Mouse (Mus musculus) cerebellum, adult 9-10 months (tissue): ENCODE measurements around the gene Il17ra.

ENCODE experiments used
- DNase-seq: peaks from one replicate; pipeline ENCODE4 v3.0.0; 2022

Gene Il17ra

GRCm38 (mm10) chr6:120472455-120473140, 9.6 kb downstream of the Il17ra start:
- no peak for DNase-seq

- DNase-seq = no peak
Measured at GRCm38 (mm10) chr6:120473427-120473826, 10.4 kb downstream of the Il17ra start.

DNA sequence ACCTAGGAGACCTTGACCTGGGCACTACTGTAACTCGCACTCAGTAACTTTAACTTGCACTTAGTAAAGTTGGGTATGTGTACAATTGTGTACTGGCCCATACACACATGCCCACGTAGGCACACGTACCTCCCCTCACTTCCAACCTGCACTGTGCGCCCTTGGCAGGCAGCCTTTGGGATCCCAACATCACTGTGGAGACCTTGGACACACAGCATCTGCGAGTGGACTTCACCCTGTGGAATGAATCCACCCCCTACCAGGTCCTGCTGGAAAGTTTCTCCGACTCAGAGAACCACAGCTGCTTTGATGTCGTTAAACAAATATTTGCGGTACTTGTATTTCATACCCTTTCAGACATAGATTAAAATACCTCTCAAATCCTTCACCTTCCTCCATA, 12.2 kb downstream of the Il17ra start:
- no peak for DNase-seq

GRCm38 (mm10) chr6:120479302-120479701, 16.3 kb downstream of the Il17ra start:
- DNase-seq = no peak

DNA sequence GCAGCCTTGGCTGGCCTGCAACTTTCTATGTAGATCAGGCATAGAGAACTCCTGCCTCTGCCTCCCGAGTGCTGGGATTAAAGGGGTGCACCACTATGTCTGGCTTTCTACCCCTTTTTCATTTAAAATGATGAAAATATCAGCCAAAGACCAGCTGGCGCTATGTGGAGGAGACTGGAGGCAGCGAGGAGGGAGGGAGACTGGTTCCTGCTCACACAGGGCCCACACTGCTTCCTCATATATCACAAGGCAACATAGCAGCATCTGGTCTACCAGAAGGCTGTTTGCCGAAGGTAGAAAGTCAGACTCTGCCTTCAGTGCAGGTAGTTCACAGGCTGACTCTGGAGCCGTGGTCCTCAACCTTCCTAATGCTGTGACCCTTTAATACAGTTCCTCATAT, 17.3 kb downstream of the Il17ra start:
- DNase-seq = no peak

DNA sequence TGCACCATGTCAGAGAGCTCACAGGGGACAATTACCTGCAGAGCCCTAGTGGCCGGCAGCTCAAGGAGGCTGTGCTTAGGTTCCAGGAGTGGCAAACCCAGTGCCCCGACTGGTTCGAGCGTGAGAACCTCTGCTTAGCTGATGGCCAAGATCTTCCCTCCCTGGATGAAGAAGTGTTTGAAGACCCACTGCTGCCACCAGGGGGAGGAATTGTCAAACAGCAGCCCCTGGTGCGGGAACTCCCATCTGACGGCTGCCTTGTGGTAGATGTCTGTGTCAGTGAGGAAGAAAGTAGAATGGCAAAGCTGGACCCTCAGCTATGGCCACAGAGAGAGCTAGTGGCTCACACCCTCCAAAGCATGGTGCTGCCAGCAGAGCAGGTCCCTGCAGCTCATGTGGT, 18.5 kb downstream of the Il17ra start:
- DNase-seq = no peak

GRCm38 (mm10) chr6:120482021-120482420, 19.0 kb downstream of the Il17ra start:
- no peak for DNase-seq

DNA sequence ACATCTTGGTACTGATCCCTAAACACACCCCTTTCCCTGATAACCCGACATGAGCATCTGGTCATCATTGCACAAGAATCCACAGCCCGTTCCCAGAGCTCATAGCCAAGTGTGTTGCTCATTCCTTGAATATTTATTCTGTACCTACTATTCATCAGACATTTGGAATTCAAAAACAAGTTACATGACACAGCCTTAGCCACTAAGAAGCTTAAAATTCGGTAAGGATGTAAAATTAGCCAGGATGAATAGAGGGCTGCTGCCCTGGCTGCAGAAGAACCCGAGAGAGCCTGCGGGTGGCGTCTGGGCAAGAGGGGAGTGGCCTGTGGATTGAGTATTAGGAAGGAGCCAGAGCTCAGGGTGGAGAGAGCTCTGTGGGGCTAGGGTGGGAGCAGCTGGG, 19.7 kb downstream of the Il17ra start:
- DNase-seq = no peak

DNA sequence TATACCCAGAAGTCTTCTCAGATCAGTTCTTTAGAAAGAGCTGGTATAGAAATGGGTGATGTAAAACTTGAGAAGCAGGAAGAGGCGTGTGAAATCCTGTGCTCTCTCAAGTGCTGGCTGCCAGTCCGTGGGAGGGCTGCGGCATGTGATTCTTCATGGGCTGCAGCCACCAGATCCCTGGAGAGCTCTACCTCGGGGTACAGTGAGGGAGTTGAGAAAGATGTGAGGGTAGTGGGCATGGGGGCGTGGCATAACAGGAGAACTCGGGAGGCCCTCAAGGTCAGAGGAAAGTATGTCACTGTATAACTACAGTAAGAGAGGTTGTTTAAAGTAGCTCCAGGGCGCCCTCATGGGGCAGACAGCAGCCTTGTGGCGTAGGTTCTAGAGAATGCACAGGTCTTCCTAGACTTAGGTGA, 20.2 kb downstream of the Il17ra start:
- DNase-seq = no peak

GRCm38 (mm10) chr6:120485038-120485437, 22.0 kb downstream of the Il17ra start:
- no peak for DNase-seq

DNA sequence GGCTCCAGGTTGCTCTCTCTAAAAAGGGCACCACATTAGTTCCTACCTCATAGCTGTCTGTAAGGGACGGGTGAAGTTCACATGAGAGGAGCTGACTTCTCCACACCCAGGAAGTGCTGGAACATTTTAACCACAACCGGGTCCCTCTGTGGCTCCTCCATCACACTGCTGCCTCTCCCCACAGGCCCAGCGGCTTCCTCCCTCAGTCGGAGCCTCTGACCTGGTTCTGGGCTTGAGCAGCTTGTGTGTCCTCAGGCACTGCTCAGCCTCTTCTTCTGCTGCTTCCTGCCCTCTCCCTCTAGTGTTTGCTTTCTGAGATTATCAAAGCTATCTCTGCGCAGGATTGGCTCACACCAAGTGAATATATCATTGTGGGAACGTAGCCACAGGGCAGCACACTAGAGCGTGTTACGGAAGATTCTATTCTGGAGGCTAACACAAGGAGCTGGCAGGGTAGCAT, 23.0 kb downstream of the Il17ra start:
- no peak for DNase-seq

- no peak for DNase-seq
Measured at GRCm38 (mm10) chr6:120488647-120489046, 25.6 kb downstream of the Il17ra start.

DNA sequence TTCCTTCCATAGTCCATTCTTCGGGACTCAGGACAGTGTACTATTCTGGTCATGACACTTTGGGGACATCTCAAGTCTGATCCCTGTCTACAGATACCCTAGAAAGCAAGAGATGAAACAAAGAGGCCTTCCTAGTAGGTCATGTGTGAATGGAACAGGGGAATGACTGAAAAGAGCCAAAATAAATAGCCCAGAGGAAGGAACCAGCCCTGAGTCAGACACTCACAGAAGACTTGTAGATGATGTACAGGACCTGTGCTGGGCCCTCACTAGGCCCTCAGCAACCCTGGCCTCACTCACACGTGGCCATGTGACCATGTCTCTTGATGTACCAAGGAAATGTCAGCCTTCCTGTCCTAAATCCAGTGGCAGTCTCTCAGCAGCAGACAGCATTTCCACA, 26.4 kb downstream of the Il17ra start:
- DNase-seq = no peak

- no peak for DNase-seq
Measured at GRCm38 (mm10) chr6:120491064-120491463, 28.0 kb downstream of the Il17ra start.

GRCm38 (mm10) chr6:120491862-120492498, 28.9 kb downstream of the Il17ra start:
- DNase-seq = no peak

- DNase-seq = no peak
Measured at GRCm38 (mm10) chr6:120492499-120493373, 29.7 kb downstream of the Il17ra start.

- peak; percentile 60 for DNase-seq
Measured at GRCm38 (mm10) chr6:120493374-120494181, 30.5 kb downstream of the Il17ra start, which contains the start of gene Tmem121b. Gene Tmem121b (minus strand): TSS chr6:120493807.

- DNase-seq = no peak
Measured at GRCm38 (mm10) chr6:120496544-120496943, 33.5 kb downstream of the Il17ra start.

DNA sequence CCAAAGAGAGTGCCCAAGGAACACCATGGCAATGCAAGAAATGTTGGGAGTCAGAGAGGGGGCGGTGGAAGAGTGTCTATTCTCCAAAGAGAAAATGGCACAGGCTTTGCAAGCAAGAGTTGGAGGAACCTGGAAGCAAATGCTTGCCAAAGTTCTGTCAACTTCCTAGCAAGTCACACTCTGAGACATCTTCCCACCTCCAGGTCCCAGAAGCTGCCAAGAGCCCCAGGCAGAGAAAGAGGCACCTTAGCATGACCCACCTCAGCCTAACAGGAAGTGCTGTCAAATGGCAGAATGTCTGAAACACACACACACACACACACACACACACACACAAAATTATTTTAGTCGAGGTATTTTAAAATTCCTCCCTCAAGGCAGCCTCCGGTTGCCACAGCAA, 41.0 kb downstream of the Il17ra start:
- DNase-seq = no peak

DNA sequence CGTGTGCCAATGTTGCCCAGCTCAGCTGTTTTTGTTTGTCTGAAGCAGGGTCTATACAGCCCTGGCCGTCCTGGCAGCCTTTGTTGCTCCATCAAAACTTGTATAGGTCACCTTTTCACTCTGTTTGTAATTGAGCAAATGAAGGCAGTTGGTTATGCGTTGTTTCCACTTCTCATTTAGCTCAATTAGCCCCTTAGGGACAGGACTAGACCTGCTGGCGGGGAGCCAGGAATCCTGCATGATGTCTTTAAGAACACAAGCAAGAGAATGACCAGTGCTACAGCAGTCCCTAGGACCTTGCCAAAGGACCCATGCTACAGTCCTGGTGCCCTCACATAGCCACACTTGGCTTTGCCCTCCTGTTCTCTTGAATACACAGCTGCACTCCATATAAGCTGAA, 42.5 kb downstream of the Il17ra start:
- DNase-seq = no peak

GRCm38 (mm10) chr6:120508645-120509044, 45.6 kb downstream of the Il17ra start:
- DNase-seq = no peak

- no peak for DNase-seq
Measured at GRCm38 (mm10) chr6:120509975-120510374, 46.9 kb downstream of the Il17ra start.

GRCm38 (mm10) chr6:120510425-120510824, 47.4 kb downstream of the Il17ra start:
- DNase-seq = no peak
